Comparison of ENCODE assay signal across 8 mouse cellular contexts in the genomic region with DNA sequence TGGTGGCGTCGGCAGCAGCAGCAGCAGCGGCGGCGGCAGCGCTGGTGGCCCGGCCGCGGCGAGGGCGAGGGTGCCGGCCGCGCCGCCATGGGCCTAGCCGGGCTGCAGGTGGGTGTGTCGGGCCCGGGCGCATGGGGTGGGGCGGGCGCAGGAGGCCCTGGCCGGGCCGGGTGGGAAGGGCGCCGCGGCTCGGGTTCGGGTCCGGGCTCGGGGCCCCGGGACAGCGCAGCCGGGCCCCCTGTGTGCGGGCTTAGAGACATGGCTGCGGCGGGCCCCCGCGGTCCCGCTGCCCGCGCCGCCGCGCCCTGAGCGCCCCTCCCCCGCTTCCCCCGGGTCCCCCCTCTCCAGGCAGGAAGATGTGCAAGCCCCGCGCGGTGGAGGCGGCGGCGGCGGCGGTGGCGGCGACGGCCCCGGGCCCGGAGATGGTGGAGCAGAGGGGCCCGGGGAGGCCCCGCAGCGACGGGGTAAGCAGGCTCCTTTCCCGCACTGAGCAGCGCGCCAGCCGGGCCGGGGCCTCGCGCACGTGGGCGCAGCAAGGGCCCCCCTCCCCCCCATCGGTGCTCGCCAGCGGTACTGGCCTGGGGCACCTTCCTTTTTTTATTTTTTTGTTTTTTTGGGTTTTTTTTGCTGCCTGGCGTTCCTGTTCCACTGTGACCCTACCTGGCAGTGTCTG. TPM values are rescaled to one million over a fixed set of nuclear protein-coding genes. Genes with fewer than 3 reads are reported as not detected.
DNase-seq lines count a peak whose midpoint lies in the region; ATAC-seq and TF ChIP-seq lines count a peak whose summit lies in the region.

No protein-coding gene starts in this region.

- H3K27me3 ChIP-seq in kidney, adult 2 months (replicated peaks; ENCODE audit: control insufficient read depth, insufficient read depth, low read length) = no peaks in the 10 kb centered on the region
- no peaks in the 10 kb centered on the region for H3K27me3 ChIP-seq in lung, postnatal 0 days (replicated peaks; ENCODE audit: insufficient read depth, low read length)
- no peaks in the 10 kb centered on the region for H3K27me3 ChIP-seq in spleen, adult 2 months (ENCODE audit: control insufficient read depth, insufficient read depth, low read length)

- peaks cover 25% of the 10 kb centered on the region; the same call in 1 of the 2 replicates for H3K4me1 ChIP-seq in kidney, adult 2 months (ENCODE audit: control insufficient read depth, insufficient read depth, low read length)
- peaks cover 7% of the 10 kb centered on the region; the same call in 1 of the 2 replicates for H3K4me1 ChIP-seq in lung, postnatal 0 days (ENCODE audit: insufficient read depth, low read depth, low read length)
- H3K4me1 ChIP-seq in spleen, adult 2 months (ENCODE audit: control insufficient read depth, insufficient read depth, insufficient read length) = peaks cover 11% of the 10 kb centered on the region

- peak overlapping the region; percentile 68 for H3K4me3 ChIP-seq in layer of hippocampus, adult 2 months
- H3K4me3 ChIP-seq in kidney, adult 2 months (ENCODE audit: insufficient read depth, low read depth, low read length) = peak overlapping the region; percentile 75
- peak overlapping the region; percentile 76 for H3K4me3 ChIP-seq in lung, postnatal 0 days (ENCODE audit: low read depth, low read length)
- peak overlapping the region; percentile 59 for H3K4me3 ChIP-seq in spleen, adult 2 months (ENCODE audit: extremely low read depth, insufficient read depth, insufficient read length)

- peak; percentile 49 for ATAC-seq in lung, postnatal 0 days

- no peak for TF ChIP-seq POLR2A in kidney, adult 2 months (IDR thresholded peaks at IDR 0.05; ENCODE audit: low read depth, low read length)
- TF ChIP-seq POLR2A in spleen, adult 2 months (IDR thresholded peaks at IDR 0.05; ENCODE audit: low read depth, low read length) = no peak

- peak overlapping the region; percentile 72 for H3K9ac ChIP-seq in lung, postnatal 0 days (replicated peaks; ENCODE audit: low read depth)

- peak overlapping the region; percentile 98 for H3K4me2 ChIP-seq in lung, postnatal 0 days (replicated peaks; ENCODE audit: low read depth, low read length)

- no peak for TF ChIP-seq CTCF in layer of hippocampus, adult 2 months (conservative IDR thresholded peaks at IDR 0.05)
- no peak for TF ChIP-seq CTCF in kidney, adult 2 months (conservative IDR thresholded peaks at IDR 0.05; ENCODE audit: insufficient read depth, insufficient read length, low read depth, low read length)
- TF ChIP-seq CTCF in lung, postnatal 0 days (IDR thresholded peaks at IDR 0.05) = no peak
- TF ChIP-seq CTCF in spleen, adult 2 months (IDR thresholded peaks at IDR 0.05; ENCODE audit: extremely low read depth, insufficient read depth, insufficient read length, insufficient replicate concordance) = no peak

- TF ChIP-seq EP300 in lung, postnatal 0 days (IDR thresholded peaks at IDR 0.05) = no peak

- no peak for DNase-seq in layer of hippocampus, adult 2 months (ENCODE audit: low spot score in 2 of 2)
- DNase-seq in layer of hippocampus, adult 9-11 months = no peak
- peak; percentile 60 for DNase-seq in cerebellum, adult 9-11 months
- peak; percentile 57 for DNase-seq in gastrocnemius, postnatal 25 days
- peak; percentile 58 for DNase-seq in kidney, adult 2 months
- peak; percentile 57 for DNase-seq in lung, postnatal 0 days (ENCODE audit: low spot score)
- DNase-seq in spleen, adult 2 months (ENCODE audit: low read depth in 1 of 2, low spot score in 2 of 2) = peak in 1 of 2 experiments; percentile 41
- no peak for DNase-seq in layer of hippocampus, adult 11-12 months (ENCODE audit: low spot score)

- no peaks in the 10 kb centered on the region for H3K36me3 ChIP-seq in kidney, adult 2 months (ENCODE audit: control insufficient read depth, insufficient read depth, low read length)
- peaks cover 7% of the 10 kb centered on the region; the same call in 1 of the 2 replicates for H3K36me3 ChIP-seq in lung, postnatal 0 days (ENCODE audit: insufficient read depth, low read length)
- H3K36me3 ChIP-seq in spleen, adult 2 months (ENCODE audit: control insufficient read depth, insufficient read depth, low read length) = peaks cover 25% of the 10 kb centered on the region

- no peaks in the 10 kb centered on the region for H3K9me3 ChIP-seq in lung, postnatal 0 days (ENCODE audit: low read length)

- peak overlapping the region; percentile 90 for H3K27ac ChIP-seq in layer of hippocampus, adult 2 months
- H3K27ac ChIP-seq in kidney, adult 2 months (ENCODE audit: insufficient read depth, low read depth, low read length) = peak overlapping the region; percentile 37
- peak overlapping the region; percentile 92 for H3K27ac ChIP-seq in lung, postnatal 0 days (ENCODE audit: low read length)
- peak overlapping the region; percentile 63 for H3K27ac ChIP-seq in spleen, adult 2 months (ENCODE audit: insufficient read depth, low read length)

- WGBS in kidney, adult 2 months = 3% methylated on average over 72 of the region's 77 CpGs
- 4% methylated on average over 18 of the region's 77 CpGs for WGBS in lung, postnatal 0 days
- 9% methylated on average over 36 of the region's 77 CpGs for WGBS in spleen, adult 2 months

RNA-seq across cellular contexts. Expression of gene Kmt5a, which starts 6.0 kb away (rescaled TPM):
- 10 to 100 TPM; 55.8 to 70.3 TPM for total RNA-seq in layer of hippocampus, adult 2 months (2021)
- 100 to 1,000 TPM; 107 to 134 TPM for total RNA-seq in gastrocnemius, postnatal 25 days (2021)
- polyA plus RNA-seq in kidney, adult 2 months (2012; rRNA removed) = 75.9 and 81.1 TPM in 2 replicates
- polyA plus RNA-seq in lung, postnatal 0 days (2015; fragmentation: Nextera tagmentation; extraction: Ambion mirVana) = 18.0 and 21.9 TPM in 2 replicates
- polyA plus RNA-seq in spleen, adult 2 months (2012; rRNA removed) = 18.4 and 22.8 TPM in 2 replicates

RNA-seq across cellular contexts. Expression of gene Sbno1, which starts 20.0 kb away (rescaled TPM):
- total RNA-seq in layer of hippocampus, adult 2 months (2021) = 100 to 1,000 TPM; 157 to 166 TPM
- 10 to 100 TPM; 35.3 to 37.7 TPM for total RNA-seq in gastrocnemius, postnatal 25 days (2021)
- polyA plus RNA-seq in kidney, adult 2 months (2012; rRNA removed) = 16.7 and 20.8 TPM in 2 replicates
- 46.5 and 58.0 TPM in 2 replicates for polyA plus RNA-seq in lung, postnatal 0 days (2015; fragmentation: Nextera tagmentation; extraction: Ambion mirVana)
- polyA plus RNA-seq in spleen, adult 2 months (2012; rRNA removed) = 12.2 and 14.4 TPM in 2 replicates

RNA-seq across cellular contexts. Expression of gene Rilpl2, which starts 32.4 kb away (rescaled TPM):
- 10 to 100 TPM; 19.3 TPM for total RNA-seq in layer of hippocampus, adult 2 months (2021)
- total RNA-seq in gastrocnemius, postnatal 25 days (2021) = 1 to 10 TPM; 3.9 to 5.1 TPM
- polyA plus RNA-seq in kidney, adult 2 months (2012; rRNA removed) = 44.3 and 46.3 TPM in 2 replicates
- polyA plus RNA-seq in lung, postnatal 0 days (2015; fragmentation: Nextera tagmentation; extraction: Ambion mirVana) = 31.5 and 32.7 TPM in 2 replicates
- polyA plus RNA-seq in spleen, adult 2 months (2012; rRNA removed) = 39.4 and 42.7 TPM in 2 replicates

RNA-seq across cellular contexts. Expression of gene Snrnp35, which starts 37.2 kb away (rescaled TPM):
- total RNA-seq in layer of hippocampus, adult 2 months (2021) = 10 to 100 TPM; 25.7 to 25.9 TPM
- total RNA-seq in gastrocnemius, postnatal 25 days (2021) = 10 to 100 TPM; 23.0 to 23.8 TPM
- 4.3 and 5.9 TPM in 2 replicates for polyA plus RNA-seq in kidney, adult 2 months (2012; rRNA removed)
- polyA plus RNA-seq in lung, postnatal 0 days (2015; fragmentation: Nextera tagmentation; extraction: Ambion mirVana) = 11.7 and 12.8 TPM in 2 replicates
- polyA plus RNA-seq in spleen, adult 2 months (2012; rRNA removed) = 1.5 and 1.7 TPM in 2 replicates

Comparison
In these comparisons a context has a peak if more than half of its experiments do, and no peak if none do; other contexts are left out.
1. DNase-seq: peak in cerebellum, adult 9-11 months (single experiment), gastrocnemius, postnatal 25 days (single experiment), kidney, adult 2 months (single experiment) and lung, postnatal 0 days (single experiment); none in layer of hippocampus, adult 2 months (0 of 2), layer of hippocampus, adult 9-11 months (single experiment) and layer of hippocampus, adult 11-12 months (single experiment).
2. H3K27ac ChIP-seq: peak in every context shown above with its lines; median percentile 92 in lung, postnatal 0 days; 90 in layer of hippocampus, adult 2 months; 63 in spleen, adult 2 months; 37 in kidney, adult 2 months.
3. Peak in every context shown above with its lines, with median percentiles within 50 percentile points of each other: H3K4me3 ChIP-seq.